Mouse (Mus musculus): ENCODE data around the gene Pld3.

- 0 out of 2 replicates have a peak, but pooled peaks have one; percentile 18 for TF ChIP-seq CTCF (conservative IDR thresholded peaks at IDR 0.05; ENCODE audit: insufficient read depth, insufficient read length, low read depth, low read length)
- peak; percentile 100 for TF ChIP-seq POLR2A (IDR thresholded peaks at IDR 0.05; ENCODE audit: low read depth, low read length)
These were observed 66.0 kb downstream of the Pld3 start, which contains the start of gene Sertad1 for GRCm38 (mm10) chr7:27486770-27487697.

All from kidney, adult 2 months (tissue).